16 mouse cellular contexts compared by ENCODE assay signal in genomic region chr13:118490610-118491009, GRCm38 (mm10).
DNase-seq lines count a peak whose midpoint lies in the region; ATAC-seq and TF ChIP-seq lines count a peak whose summit lies in the region.
"Had no signal": no experiment of that assay in that cellular context is flagged by ENCODE, and none has a peak within 500 bp of the region (broad histone marks: within the 10 kb centered on the region; RNA-seq: fewer than 3 reads in every experiment).

No protein-coding gene starts in this region.

- no peak overlapping the region for H3K4me3 ChIP-seq in kidney, embryonic 14.5 days (ENCODE audit: low read length)
- H3K4me3 ChIP-seq in midbrain, postnatal 0 days (ENCODE audit: low read depth, low read length) = no peak overlapping the region
- H3K4me3 ChIP-seq in midbrain, embryonic 14.5 days (replicated peaks; ENCODE audit: low read depth, low read length) = no peak overlapping the region
- no peak overlapping the region for H3K4me3 ChIP-seq in intestine, postnatal 0 days (ENCODE audit: low read depth, low read length)
- H3K4me3 ChIP-seq: heart, embryonic 12.5 days; intestine, embryonic 15.5 days; liver, embryonic 12.5 days had no signal

- WGBS in kidney, embryonic 14.5 days = 13% methylated on average over 3 of the region's 3 CpGs
- 64% methylated on average over 3 of the region's 3 CpGs for WGBS in midbrain, postnatal 0 days
- WGBS in midbrain, embryonic 14.5 days = 64% methylated on average over 3 of the region's 3 CpGs
- WGBS in intestine, postnatal 0 days = 43% methylated on average over 3 of the region's 3 CpGs

- H3K36me3 ChIP-seq in kidney, embryonic 14.5 days (ENCODE audit: control insufficient read depth, insufficient read depth, low read length) = no peaks in the 10 kb centered on the region
- no peaks in the 10 kb centered on the region for H3K36me3 ChIP-seq in midbrain, postnatal 0 days (ENCODE audit: insufficient read depth, low read length)
- H3K36me3 ChIP-seq in midbrain, embryonic 14.5 days (ENCODE audit: control insufficient read depth, insufficient read depth, low read length) = no peaks in the 10 kb centered on the region
- H3K36me3 ChIP-seq in intestine, postnatal 0 days (ENCODE audit: control insufficient read depth, insufficient read depth) = no peaks in the 10 kb centered on the region
- H3K36me3 ChIP-seq: heart, embryonic 12.5 days; intestine, embryonic 15.5 days; liver, embryonic 12.5 days had no signal

- H3K27ac ChIP-seq in kidney, embryonic 14.5 days (ENCODE audit: low read depth, low read length) = no peak overlapping the region
- no peak overlapping the region for H3K27ac ChIP-seq in midbrain, postnatal 0 days (ENCODE audit: low read depth, low read length)
- no peak overlapping the region for H3K27ac ChIP-seq in midbrain, embryonic 14.5 days (replicated peaks; ENCODE audit: low read depth, low read length)
- no peak overlapping the region for H3K27ac ChIP-seq in intestine, postnatal 0 days (ENCODE audit: low read depth, low read length)
- H3K27ac ChIP-seq: intestine, embryonic 15.5 days; liver, embryonic 12.5 days had no signal

- no peak for TF ChIP-seq CTCF in midbrain, postnatal 0 days (IDR thresholded peaks at IDR 0.05)
- no peak for TF ChIP-seq CTCF in intestine, postnatal 0 days (IDR thresholded peaks at IDR 0.05; ENCODE audit: low read depth)

- H3K4me2 ChIP-seq in kidney, embryonic 14.5 days (replicated peaks; ENCODE audit: low read depth, low read length) = no peak overlapping the region
- H3K4me2 ChIP-seq in midbrain, postnatal 0 days (ENCODE audit: low read depth, low read length, poor library complexity, severe bottlenecking) = no peak overlapping the region
- no peak overlapping the region for H3K4me2 ChIP-seq in midbrain, embryonic 14.5 days (ENCODE audit: low read length)
- H3K4me2 ChIP-seq in intestine, postnatal 0 days (replicated peaks; ENCODE audit: low read depth) = no peak overlapping the region
- H3K4me2 ChIP-seq: heart, embryonic 12.5 days; intestine, embryonic 15.5 days; liver, embryonic 12.5 days had no signal

- no peaks in the 10 kb centered on the region for H3K9me3 ChIP-seq in kidney, embryonic 14.5 days (ENCODE audit: control insufficient read depth, low read length)
- no peaks in the 10 kb centered on the region for H3K9me3 ChIP-seq in midbrain, postnatal 0 days (ENCODE audit: low read length)
- no peaks in the 10 kb centered on the region for H3K9me3 ChIP-seq in midbrain, embryonic 14.5 days (ENCODE audit: control insufficient read depth, low read length)
- no peaks in the 10 kb centered on the region for H3K9me3 ChIP-seq in intestine, postnatal 0 days (ENCODE audit: control insufficient read depth)
- H3K9me3 ChIP-seq: heart, embryonic 12.5 days; intestine, embryonic 15.5 days; liver, embryonic 12.5 days had no signal

- no peak for DNase-seq in kidney, postnatal 4 days
- DNase-seq in midbrain, postnatal 0 days (ENCODE audit: low spot score) = peak; percentile 31
- no peak for DNase-seq in midbrain, embryonic 14.5 days
- DNase-seq in forelimb bud, embryonic 11.5 days (ENCODE audit: low read depth, low spot score) = peak; percentile 62
- no peak for DNase-seq in Muller cell, postnatal 12 days (ENCODE audit: inconsistent ontology term)
- DNase-seq: adrenal gland, postnatal 14 days; cerebellum, postnatal 36 days; gastrocnemius, postnatal 14 days; heart, postnatal 36 days had no signal

- no peaks in the 10 kb centered on the region for H3K27me3 ChIP-seq in kidney, embryonic 14.5 days (ENCODE audit: control insufficient read depth, insufficient read depth, low read length)
- no peaks in the 10 kb centered on the region for H3K27me3 ChIP-seq in midbrain, postnatal 0 days (ENCODE audit: insufficient read depth, low read length)
- H3K27me3 ChIP-seq in midbrain, embryonic 14.5 days (ENCODE audit: control insufficient read depth, insufficient read depth, low read length) = no peaks in the 10 kb centered on the region
- H3K27me3 ChIP-seq in intestine, postnatal 0 days (replicated peaks; ENCODE audit: control insufficient read depth, insufficient read depth, low read length) = no peaks in the 10 kb centered on the region
- H3K27me3 ChIP-seq: heart, embryonic 12.5 days; intestine, embryonic 15.5 days; liver, embryonic 12.5 days had no signal

- no peaks in the 10 kb centered on the region for H3K4me1 ChIP-seq in kidney, embryonic 14.5 days (ENCODE audit: control insufficient read depth, insufficient read depth, low read length)
- no peaks in the 10 kb centered on the region for H3K4me1 ChIP-seq in midbrain, postnatal 0 days (ENCODE audit: insufficient read depth, low read length)
- H3K4me1 ChIP-seq in midbrain, embryonic 14.5 days (ENCODE audit: control insufficient read depth, insufficient read depth, low read length) = no peaks in the 10 kb centered on the region
- H3K4me1 ChIP-seq in intestine, postnatal 0 days (replicated peaks; ENCODE audit: control insufficient read depth, insufficient read depth, low read length) = no peaks in the 10 kb centered on the region
- H3K4me1 ChIP-seq: heart, embryonic 12.5 days; intestine, embryonic 15.5 days; liver, embryonic 12.5 days had no signal

- ATAC-seq in kidney, embryonic 14.5 days (ENCODE audit: low FRiP score, low TSS enrichment) = peak; percentile 95
- no peak for ATAC-seq in midbrain, postnatal 0 days (ENCODE audit: low FRiP score)
- ATAC-seq in midbrain, embryonic 14.5 days (ENCODE audit: low FRiP score, low TSS enrichment) = no peak
- no peak for ATAC-seq in intestine, postnatal 0 days
- ATAC-seq: CD4-positive, CD25-positive, alpha-beta regulatory T cell, adult 4 months; forebrain, embryonic 16.5 days; intestine, embryonic 15.5 days; liver, embryonic 12.5 days had no signal

- no peak overlapping the region for H3K9ac ChIP-seq in kidney, embryonic 14.5 days (ENCODE audit: low read depth, low read length)
- H3K9ac ChIP-seq in midbrain, postnatal 0 days (replicated peaks; ENCODE audit: low read length, poor library complexity, severe bottlenecking) = no peak overlapping the region
- H3K9ac ChIP-seq in midbrain, embryonic 14.5 days (replicated peaks; ENCODE audit: low read length) = no peak overlapping the region
- no peak overlapping the region for H3K9ac ChIP-seq in intestine, postnatal 0 days (ENCODE audit: low read depth, low read length)
- H3K9ac ChIP-seq: heart, embryonic 12.5 days; intestine, embryonic 15.5 days; liver, embryonic 12.5 days had no signal

Comparison
In these comparisons a context has a peak if more than half of its experiments do, and no peak if none do; other contexts are left out.
1. DNase-seq: peak in midbrain, postnatal 0 days (single experiment) and forelimb bud, embryonic 11.5 days (single experiment); none in kidney, postnatal 4 days (0 of 2), midbrain, embryonic 14.5 days (single experiment) and Muller cell, postnatal 12 days (single experiment).